Mouse (Mus musculus) frontal cortex, adult 2 months (tissue): ENCODE data around the gene Dusp1. TPM values are rescaled to one million over a fixed set of nuclear protein-coding genes. Genes with fewer than 3 reads are reported as not detected.
A peak's percentile ranks its signal among the peaks of the same experiment; 100 is the strongest.

Source experiments
- DNase-seq, 2 experiments: peaks; one replicate each; pipeline ENCODE4 v3.0.0; 2022; ENCODE audit warnings: low spot score in 1 of 2; ENCODE audit errors: extremely low spot score in 1 of 2
- polyA plus RNA-seq: library from polyadenylated mRNA; depleted of rRNA; stranded (reverse); fragments of >200 nt; gene quantifications from 2 replicates; pipeline ENCODE4 v1.2.3, GENCODE M21; 2012

Dusp1 gene
- polyA plus RNA-seq, 1 experiment, result 40.9 TPM

GRCm38 (mm10) chr17:26528751-26529150 is 33.2 kb downstream of the Dusp1 start:
- DNase-seq, result no peak

GRCm38 (mm10) chr17:26527291-26527690 is 34.6 kb downstream of the Dusp1 start:
- DNase-seq, result no peak

- peak; percentile 51 to 61 for DNase-seq
Observed at GRCm38 (mm10) chr17:26525316-26525715, 36.6 kb downstream of the Dusp1 start.

GRCm38 (mm10) chr17:26524801-26525200 is 37.1 kb downstream of the Dusp1 start:
- DNase-seq, result no peak

GRCm38 (mm10) chr17:26524316-26524715 is 37.6 kb downstream of the Dusp1 start:
- DNase-seq, result no peak

- no peak for DNase-seq
Observed at GRCm38 (mm10) chr17:26522711-26523110, 39.2 kb downstream of the Dusp1 start.

- DNase-seq, result no peak
Observed at GRCm38 (mm10) chr17:26518306-26518705, 43.6 kb downstream of the Dusp1 start.

GRCm38 (mm10) chr17:26515675-26516074 is 46.3 kb downstream of the Dusp1 start:
- no peak for DNase-seq

GRCm38 (mm10) chr17:26514581-26515030 is 47.3 kb downstream of the Dusp1 start:
- no peak for DNase-seq

- no peak for DNase-seq
Observed at GRCm38 (mm10) chr17:26513459-26514290, 48.3 kb downstream of the Dusp1 start.

- DNase-seq, result no peak
Observed at GRCm38 (mm10) chr17:26512961-26513360, 49.0 kb downstream of the Dusp1 start.

- DNase-seq, result no peak
Observed at GRCm38 (mm10) chr17:26511816-26512774, 49.8 kb downstream of the Dusp1 start.

- DNase-seq, result no peak
Observed at GRCm38 (mm10) chr17:26511256-26511655, 50.7 kb downstream of the Dusp1 start.

GRCm38 (mm10) chr17:26510146-26511045 is 51.5 kb downstream of the Dusp1 start:
- no peak for DNase-seq

- DNase-seq, result peak in 1 of 2 experiments; percentile 81
Observed at GRCm38 (mm10) chr17:26508961-26509771, 52.8 kb downstream of the Dusp1 start.

- DNase-seq, result peak; percentile 90 to 96
Observed at GRCm38 (mm10) chr17:26508345-26508960, 53.5 kb downstream of the Dusp1 start.

- peak; percentile 52 to 76 for DNase-seq
Observed at GRCm38 (mm10) chr17:26507966-26508344, 54.0 kb downstream of the Dusp1 start.

GRCm38 (mm10) chr17:26506997-26507871 is 54.7 kb downstream of the Dusp1 start:
- peak in 1 of 2 experiments; percentile 56 for DNase-seq
